17 mouse cellular contexts compared by ENCODE assay signal in the genomic region with DNA sequence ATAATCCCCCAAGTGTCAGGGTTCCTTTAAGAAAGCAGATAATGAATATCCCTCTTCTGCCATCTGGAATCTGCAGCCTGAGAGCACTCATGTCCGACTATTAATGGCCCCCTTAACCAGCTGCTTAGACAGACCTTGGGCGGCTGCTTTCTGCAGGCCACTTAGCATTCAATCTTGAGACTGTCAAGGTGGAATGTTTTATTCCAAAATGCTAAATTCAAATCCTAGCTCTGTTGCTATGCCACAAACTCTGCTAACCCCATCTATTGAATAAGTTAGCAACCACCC.
DNase-seq lines count a peak whose midpoint lies in the region; ATAC-seq and TF ChIP-seq lines count a peak whose summit lies in the region.
"Had no signal": no experiment of that assay in that cellular context is flagged by ENCODE, and none has a peak within 500 bp of the region (broad histone marks: within the 10 kb centered on the region; RNA-seq: fewer than 3 reads in every experiment).

No protein-coding gene starts in this region.

- no peak overlapping the region for H3K27ac ChIP-seq in forebrain, embryonic 14.5 days (ENCODE audit: low read depth, low read length)
- H3K27ac ChIP-seq in forebrain, embryonic 11.5 days (ENCODE audit: low read depth, low read length) = no peak overlapping the region
- H3K27ac ChIP-seq in kidney, postnatal 0 days = no peak overlapping the region
- H3K27ac ChIP-seq: embryonic facial prominence, embryonic 10.5 days; heart, adult 2 months; hindbrain, embryonic 10.5 days; hindbrain, embryonic 15.5 days had no signal

- no peaks in the 10 kb centered on the region for H3K27me3 ChIP-seq in forebrain, embryonic 14.5 days (replicated peaks; ENCODE audit: control insufficient read depth, insufficient read depth, low read length)
- H3K27me3 ChIP-seq in forebrain, embryonic 11.5 days (ENCODE audit: control insufficient read depth, insufficient read depth, low read length) = no peaks in the 10 kb centered on the region
- H3K27me3 ChIP-seq in kidney, postnatal 0 days (ENCODE audit: insufficient read depth, low read length) = no peaks in the 10 kb centered on the region
- H3K27me3 ChIP-seq: heart, embryonic 12.5 days; hindbrain, embryonic 15.5 days had no signal

- ATAC-seq in forebrain, embryonic 14.5 days = peak; percentile 34; the same call in 1 of the 2 replicates
- no peak for ATAC-seq in forebrain, embryonic 11.5 days (replicated peaks; ENCODE audit: low FRiP score)
- no peak for ATAC-seq in kidney, postnatal 0 days (replicated peaks; ENCODE audit: low FRiP score, low read depth)
- ATAC-seq: inflammation-experienced regulatory T-cells, adult 6 months; intestine, postnatal 0 days had no signal

- DNase-seq in forebrain, embryonic 14.5 days (ENCODE audit: low spot score) = no peak
- no peak for DNase-seq in forebrain, embryonic 11.5 days (ENCODE audit: low spot score)
- DNase-seq in kidney, postnatal 0 days (ENCODE audit: low spot score) = peak; percentile 12
- no peak for DNase-seq in kidney, postnatal 14 days
- peak; percentile 18 for DNase-seq in retina, embryonic 14.5 days (ENCODE audit: low spot score)
- no peak for DNase-seq in T-cell, adult 2 months (ENCODE audit: low spot score)
- DNase-seq: adrenal gland, adult 8-10 months; adrenal gland, postnatal 36 days; cerebellum, adult 2 months; gastrocnemius, postnatal 36 days; heart, adult 2 months had no signal

- no peak for TF ChIP-seq CTCF in kidney, postnatal 0 days (IDR thresholded peaks at IDR 0.05; ENCODE audit: low read depth)

- no peak overlapping the region for H3K4me3 ChIP-seq in forebrain, embryonic 14.5 days (ENCODE audit: low read depth, low read length)
- H3K4me3 ChIP-seq in forebrain, embryonic 11.5 days (ENCODE audit: low read depth, low read length) = no peak overlapping the region
- no peak overlapping the region for H3K4me3 ChIP-seq in kidney, postnatal 0 days (replicated peaks; ENCODE audit: low read depth, low read length)
- H3K4me3 ChIP-seq: embryonic facial prominence, embryonic 10.5 days; heart, adult 2 months; heart, embryonic 12.5 days; hindbrain, embryonic 10.5 days; hindbrain, embryonic 15.5 days had no signal

- 32% methylated on average over 2 of the region's 2 CpGs for WGBS in forebrain, embryonic 14.5 days
- 73% methylated on average over 2 of the region's 2 CpGs for WGBS in forebrain, embryonic 11.5 days
- 19% methylated on average over 2 of the region's 2 CpGs for WGBS in kidney, postnatal 0 days

- peaks cover 2% of the 10 kb centered on the region; the same call in 1 of the 2 replicates for H3K4me1 ChIP-seq in forebrain, embryonic 14.5 days (ENCODE audit: control insufficient read depth, insufficient read depth, low read length)
- H3K4me1 ChIP-seq in forebrain, embryonic 11.5 days (replicated peaks; ENCODE audit: control insufficient read depth, insufficient read depth, low read length) = no peaks in the 10 kb centered on the region
- H3K4me1 ChIP-seq in kidney, postnatal 0 days (replicated peaks; ENCODE audit: insufficient read depth, low read length) = no peaks in the 10 kb centered on the region
- H3K4me1 ChIP-seq: heart, embryonic 12.5 days had no signal

- H3K4me2 ChIP-seq in forebrain, embryonic 14.5 days (ENCODE audit: low read length) = no peak overlapping the region
- no peak overlapping the region for H3K4me2 ChIP-seq in forebrain, embryonic 11.5 days (ENCODE audit: low read depth, low read length, severe bottlenecking)
- no peak overlapping the region for H3K4me2 ChIP-seq in kidney, postnatal 0 days (ENCODE audit: low read length)
- H3K4me2 ChIP-seq: heart, embryonic 12.5 days; hindbrain, embryonic 15.5 days had no signal

- no peaks in the 10 kb centered on the region for H3K36me3 ChIP-seq in forebrain, embryonic 14.5 days (ENCODE audit: control insufficient read depth, insufficient read depth, low read length)
- H3K36me3 ChIP-seq in forebrain, embryonic 11.5 days (ENCODE audit: control insufficient read depth, insufficient read depth, low read length) = no peaks in the 10 kb centered on the region
- no peaks in the 10 kb centered on the region for H3K36me3 ChIP-seq in kidney, postnatal 0 days (ENCODE audit: insufficient read depth, low read length)
- H3K36me3 ChIP-seq: embryonic facial prominence, embryonic 10.5 days; heart, embryonic 12.5 days; hindbrain, embryonic 10.5 days; hindbrain, embryonic 15.5 days had no signal

- H3K9me3 ChIP-seq in forebrain, embryonic 14.5 days (replicated peaks; ENCODE audit: control insufficient read depth, low read length) = no peaks in the 10 kb centered on the region
- H3K9me3 ChIP-seq in forebrain, embryonic 11.5 days (ENCODE audit: control insufficient read depth, low read length) = no peaks in the 10 kb centered on the region
- H3K9me3 ChIP-seq in kidney, postnatal 0 days (replicated peaks; ENCODE audit: low read length) = no peaks in the 10 kb centered on the region
- H3K9me3 ChIP-seq: embryonic facial prominence, embryonic 10.5 days; heart, embryonic 12.5 days; hindbrain, embryonic 10.5 days; hindbrain, embryonic 15.5 days had no signal

- no peak overlapping the region for H3K9ac ChIP-seq in forebrain, embryonic 14.5 days (ENCODE audit: low read length)
- no peak overlapping the region for H3K9ac ChIP-seq in forebrain, embryonic 11.5 days (ENCODE audit: low read length)
- H3K9ac ChIP-seq in kidney, postnatal 0 days (ENCODE audit: low read depth, low read length) = no peak overlapping the region
- H3K9ac ChIP-seq: heart, embryonic 12.5 days; hindbrain, embryonic 15.5 days had no signal

Comparison
In these comparisons a context has a peak if more than half of its experiments do, and no peak if none do; other contexts are left out.
1. DNase-seq: peak in kidney, postnatal 0 days (single experiment) and retina, embryonic 14.5 days (single experiment); none in forebrain, embryonic 14.5 days (single experiment), forebrain, embryonic 11.5 days (single experiment), kidney, postnatal 14 days (single experiment) and T-cell, adult 2 months (single experiment).